Mouse (Mus musculus) liver, embryonic 11.5 days (tissue): Measurements from ENCODE around the gene Efna3. TPM values are rescaled to one million over a fixed set of nuclear protein-coding genes. Genes with fewer than 3 reads are reported as not detected.

Experiments
- ATAC-seq: fragments of 200-750 bp; cut with Nextera tagmentation; replicated peaks from 2 replicates; pipeline ENCODE4 v1.8.0; 2017; ENCODE audit warnings: moderate number of reproducible peaks, mild to moderate bottlenecking, moderate TSS enrichment, moderate library complexity; ENCODE audit not compliant: low FRiP score
- DNase-seq: peaks from one replicate; pipeline ENCODE4 v3.0.0-alpha.2; 2017; ENCODE audit warnings: low spot score
- H3K27ac ChIP-seq: fragments of 300-500 bp; sonication (generic); 2 replicates; pipeline ENCODE4 v1.5.1; 2014; ENCODE audit warnings: mild to moderate bottlenecking, low read depth, low read length, control low read depth
- H3K27me3 ChIP-seq: fragments of 300-500 bp; sonication (generic); replicated peaks from 2 replicates; pipeline ENCODE4 v1.6.1; 2014; ENCODE audit warnings: low read length, mixed read lengths; ENCODE audit not compliant: control insufficient read depth, insufficient read depth
- H3K36me3 ChIP-seq: fragments of 300-500 bp; sonication (generic); 2 replicates; pipeline ENCODE4 v1.6.1; 2014; ENCODE audit warnings: mild to moderate bottlenecking, low read length, moderate library complexity, mixed read lengths; ENCODE audit not compliant: control insufficient read depth, insufficient read depth
- H3K4me1 ChIP-seq: fragments of 300-500 bp; sonication (generic); replicated peaks from 2 replicates; pipeline ENCODE4 v1.6.1; 2014; ENCODE audit warnings: low read length, mixed read lengths; ENCODE audit not compliant: control insufficient read depth, insufficient read depth
- H3K4me2 ChIP-seq: fragments of 300-500 bp; sonication (generic); 2 replicates; pipeline ENCODE4 v1.6.1; 2014; ENCODE audit warnings: mild to moderate bottlenecking, control low read depth, moderate library complexity
- H3K4me3 ChIP-seq: fragments of 300-500 bp; sonication (generic); 2 replicates; pipeline ENCODE4 v1.5.1; 2014; ENCODE audit warnings: low read depth, low read length, control low read depth
- H3K9ac ChIP-seq: fragments of 300-500 bp; sonication (generic); 2 replicates; pipeline ENCODE4 v1.6.1; 2014; ENCODE audit warnings: low read depth, low read length, control low read depth
- H3K9me3 ChIP-seq: fragments of 300-500 bp; sonication (generic); 2 replicates; pipeline ENCODE4 v1.6.1; 2016; ENCODE audit warnings: low read length, inconsistent platforms, mixed read lengths; ENCODE audit not compliant: control insufficient read depth
- WGBS: fragments of 180-500 bp; shearing (Covaris S2); extraction: QIAGEN DNeasy Blood & Tissue Kit; methylation state at CpG from one replicate; pipeline ENCODE4 v1.1.7; 2014; 5-methylcytosine and 5-hydroxymethylcytosine counted together
- polyA plus RNA-seq: library from polyadenylated mRNA; unstranded; fragments of >200 nt; fragmentation: Nextera tagmentation; extraction: Ambion mirVana; gene quantifications from 2 replicates; pipeline ENCODE4 v1.2.1, GENCODE M21; 2014

Gene Efna3
- polyA plus RNA-seq, 1 experiment from 2014 or later, result 3.9 TPM

GRCm38 (mm10) chr3:89315930-89316831, 6.6 kb downstream of the Efna3 start:
- H3K4me3 ChIP-seq, result peak overlapping the region; percentile 38
- H3K27ac ChIP-seq, result no peak overlapping the region
- H3K36me3 ChIP-seq, result no peaks in the 10 kb centered on the region
- H3K4me2 ChIP-seq, result peak overlapping the region; percentile 61
- ATAC-seq (no peak), DNase-seq (no peak)
- H3K9ac ChIP-seq, result no peak overlapping the region; the same call in 1 of the 2 replicates
- H3K4me1 ChIP-seq, result peaks cover 27% of the 10 kb centered on the region
- peaks cover 54% of the 10 kb centered on the region for H3K27me3 ChIP-seq
- H3K9me3 ChIP-seq, result no peaks in the 10 kb centered on the region
- WGBS, result 21% methylated on average over 40 of the region's 40 CpGs

GRCm38 (mm10) chr3:89315195-89315929, 7.4 kb downstream of the Efna3 start:
- no peaks in the 10 kb centered on the region for H3K36me3 ChIP-seq
- ATAC-seq, result no peak; the same call in 1 of the 2 replicates
- WGBS, result 9% methylated on average over 24 of the region's 26 CpGs
- DNase-seq, result peak; percentile 85
- H3K4me2 ChIP-seq, result peak overlapping the region; percentile 61
- H3K4me3 ChIP-seq, result peak overlapping the region; percentile 38
- H3K27ac ChIP-seq, result no peak overlapping the region
- H3K27me3 ChIP-seq, result peaks cover 46% of the 10 kb centered on the region
- peak overlapping the region; percentile 2; the same call in 1 of the 2 replicates for H3K9ac ChIP-seq
- H3K4me1 ChIP-seq, result peaks cover 20% of the 10 kb centered on the region
- no peaks in the 10 kb centered on the region for H3K9me3 ChIP-seq

GRCm38 (mm10) chr3:89314791-89315190, 8.0 kb downstream of the Efna3 start:
- no peak for DNase-seq
- H3K27me3 ChIP-seq, result peaks cover 40% of the 10 kb centered on the region
- H3K27ac ChIP-seq, result no peak overlapping the region
- no peak overlapping the region for H3K4me3 ChIP-seq
- no peaks in the 10 kb centered on the region for H3K9me3 ChIP-seq
- H3K36me3 ChIP-seq, result no peaks in the 10 kb centered on the region
- no peak overlapping the region for H3K9ac ChIP-seq
- WGBS, result 46% methylated on average over 2 of the region's 2 CpGs
- H3K4me1 ChIP-seq, result peaks cover 15% of the 10 kb centered on the region
- H3K4me2 ChIP-seq, result peak overlapping the region; percentile 61
- ATAC-seq, result no peak

GRCm38 (mm10) chr3:89314340-89314739, 8.4 kb downstream of the Efna3 start:
- Histone ChIP-seq H3K9ac (no peak overlapping the region), H3K9me3 (no peaks in the 10 kb centered on the region), H3K4me2 (no peak overlapping the region), H3K27ac (no peak overlapping the region; the same call in 1 of the 2 replicates), H3K4me1 (peaks cover 12% of the 10 kb centered on the region), H3K4me3 (no peak overlapping the region), H3K27me3 (peaks cover 36% of the 10 kb centered on the region), H3K36me3 (no peaks in the 10 kb centered on the region)
- DNase-seq, result no peak
- ATAC-seq, result no peak
- WGBS, result 74% methylated on average over 5 of the region's 5 CpGs

GRCm38 (mm10) chr3:89308089-89308488, 14.7 kb downstream of the Efna3 start:
- 4% methylated on average over 9 of the region's 9 CpGs for WGBS
- Histone ChIP-seq H3K4me2 (no peak overlapping the region), H3K4me3 (no peak overlapping the region), H3K36me3 (no peaks in the 10 kb centered on the region), H3K27ac (no peak overlapping the region), H3K9ac (no peak overlapping the region), H3K4me1 (no peaks in the 10 kb centered on the region), H3K9me3 (no peaks in the 10 kb centered on the region), H3K27me3 (peaks cover 3% of the 10 kb centered on the region; the same call in 1 of the 2 replicates)
- peak; percentile 70; the same call in 1 of the 2 replicates for ATAC-seq
- peak; percentile 57 for DNase-seq

- Histone ChIP-seq H3K9ac (no peak overlapping the region), H3K27me3 (peaks cover 3% of the 10 kb centered on the region; the same call in 1 of the 2 replicates), H3K36me3 (no peaks in the 10 kb centered on the region), H3K9me3 (no peaks in the 10 kb centered on the region), H3K4me2 (no peak overlapping the region), H3K27ac (no peak overlapping the region), H3K4me3 (no peak overlapping the region), H3K4me1 (no peaks in the 10 kb centered on the region)
- WGBS, result 71% methylated on average over 8 of the region's 8 CpGs
- no peak for DNase-seq
- no peak for ATAC-seq
These were observed 17.0 kb downstream of the Efna3 start for GRCm38 (mm10) chr3:89305551-89306325.

GRCm38 (mm10) chr3:89305105-89305504, 17.7 kb downstream of the Efna3 start:
- no peaks in the 10 kb centered on the region for H3K9me3 ChIP-seq
- no peak overlapping the region for H3K9ac ChIP-seq
- 65% methylated on average over 4 of the region's 4 CpGs for WGBS
- no peaks in the 10 kb centered on the region for H3K36me3 ChIP-seq
- no peak for ATAC-seq
- no peak overlapping the region for H3K4me2 ChIP-seq
- no peak for DNase-seq
- no peaks in the 10 kb centered on the region for H3K4me1 ChIP-seq
- H3K27me3 ChIP-seq, result peaks cover 3% of the 10 kb centered on the region
- no peak overlapping the region for H3K4me3 ChIP-seq
- H3K27ac ChIP-seq, result no peak overlapping the region

GRCm38 (mm10) chr3:89304440-89304839, 18.3 kb downstream of the Efna3 start:
- H3K4me2 ChIP-seq, result no peak overlapping the region
- no peak overlapping the region for H3K4me3 ChIP-seq
- WGBS, result 61% methylated on average over 6 of the region's 6 CpGs
- no peak overlapping the region for H3K9ac ChIP-seq
- H3K4me1 ChIP-seq, result 0 out of 2 replicates have a peak, but pooled peaks cover 3% of the 10 kb centered on the region
- ATAC-seq (no peak), DNase-seq (no peak)
- no peaks in the 10 kb centered on the region for H3K36me3 ChIP-seq
- no peak overlapping the region for H3K27ac ChIP-seq
- H3K27me3 ChIP-seq, result peaks cover 3% of the 10 kb centered on the region
- H3K9me3 ChIP-seq, result no peaks in the 10 kb centered on the region
